Mouse (Mus musculus) CH12.LX (cell line): Measurements from ENCODE around the gene Rfx7.

Experiments used
- CTCF ChIP-seq, 2 experiments: IDR thresholded peaks in 1 of 2; conservative IDR thresholded peaks in 1 of 2; 2 replicates each; pipeline ENCODE4 v1.5.1; 2011 to 2012; ENCODE audit warnings: low read depth in 2 of 2, low read length in 2 of 2, improper control_type of control experiment in 1 of 2, inconsistent platforms in 1 of 2, mild to moderate bottlenecking in 1 of 2, moderate library complexity in 1 of 2
- POLR2A ChIP-seq: IDR thresholded peaks from 2 replicates; pipeline ENCODE4 v1.6.1; 2011; ENCODE audit warnings: low read depth, mild to moderate bottlenecking, improper control_type of control experiment, low read length
- UBTF ChIP-seq: IDR thresholded peaks from 2 replicates; pipeline ENCODE4 v1.6.1; 2012; ENCODE audit warnings: low read depth, mild to moderate bottlenecking, inconsistent platforms, low read length, improper control_type of control experiment, moderate library complexity
- USF1 ChIP-seq: IDR thresholded peaks from 2 replicates; pipeline ENCODE4 v1.6.1; 2014; ENCODE audit warnings: low read depth, mild to moderate bottlenecking, inconsistent platforms, low read length, improper control_type of control experiment

GRCm38 (mm10) chr9:72520849-72521248 lies 11.2 kb upstream of the Rfx7 start:
- TF ChIP-seq POLR2A = no peak
- TF ChIP-seq USF1 = no peak
- TF ChIP-seq UBTF = no peak
- TF ChIP-seq CTCF (conservative IDR thresholded peaks at IDR 0.05 in 1 of 2, IDR thresholded peaks at IDR 0.05 in 1 of 2; ENCODE audit: low read depth in 2 of 2, low read length in 2 of 2) = no peak
